Mouse (Mus musculus) lung, embryonic 15.5 days (tissue): ENCODE results near the gene Ahdc1. TPM values are rescaled to one million over a fixed set of nuclear protein-coding genes. Genes with fewer than 3 reads are reported as not detected.

Experiments used
- ATAC-seq: fragments of 200-750 bp; cut with Nextera tagmentation; 2 replicates; pipeline ENCODE4 v1.8.0; 2017; ENCODE audit warnings: moderate number of reproducible peaks, borderline replicate concordance; ENCODE audit not compliant: low FRiP score, low TSS enrichment; ENCODE audit errors: extremely low read depth
- H3K27ac ChIP-seq: fragments of 300-500 bp; sonication (generic); 2 replicates; pipeline ENCODE4 v1.5.1; 2015; ENCODE audit warnings: moderate library complexity, mild to moderate bottlenecking, inconsistent platforms
- H3K27me3 ChIP-seq: fragments of 300-500 bp; sonication (generic); 2 replicates; pipeline ENCODE4 v1.6.1; 2015; ENCODE audit warnings: inconsistent platforms
- H3K36me3 ChIP-seq: fragments of 300-500 bp; sonication (generic); 2 replicates; pipeline ENCODE4 v1.6.1; 2015; ENCODE audit warnings: inconsistent platforms
- H3K4me1 ChIP-seq: fragments of 300-500 bp; sonication (generic); 2 replicates; pipeline ENCODE4 v1.6.1; 2015; ENCODE audit warnings: inconsistent platforms
- H3K4me2 ChIP-seq: fragments of 300-500 bp; sonication (generic); 2 replicates; pipeline ENCODE4 v1.6.1; 2015; ENCODE audit warnings: inconsistent platforms, mild to moderate bottlenecking, moderate library complexity
- H3K4me3 ChIP-seq: fragments of 300-500 bp; sonication (generic); 2 replicates; pipeline ENCODE4 v1.5.1; 2015; ENCODE audit warnings: mild to moderate bottlenecking, inconsistent platforms
- H3K9ac ChIP-seq: fragments of 300-500 bp; sonication (generic); 2 replicates; pipeline ENCODE4 v1.6.1; 2015; ENCODE audit warnings: inconsistent platforms
- H3K9me3 ChIP-seq: fragments of 300-500 bp; sonication (generic); 2 replicates; pipeline ENCODE4 v1.6.1; 2016; ENCODE audit warnings: inconsistent platforms
- WGBS: fragments of 180-500 bp; shearing (Covaris S2); methylation state at CpG from one replicate; pipeline ENCODE4 v1.1.7; 2015; 5-methylcytosine and 5-hydroxymethylcytosine counted together
- polyA plus RNA-seq: library from polyadenylated mRNA; unstranded; fragments of >200 nt; fragmentation: Nextera tagmentation; extraction: Ambion mirVana; gene quantifications from 2 replicates; pipeline ENCODE4 v1.2.1, GENCODE M21; 2015

The Ahdc1 gene
- polyA plus RNA-seq, 1 experiment from 2014 or later: 10.5 TPM

DNA sequence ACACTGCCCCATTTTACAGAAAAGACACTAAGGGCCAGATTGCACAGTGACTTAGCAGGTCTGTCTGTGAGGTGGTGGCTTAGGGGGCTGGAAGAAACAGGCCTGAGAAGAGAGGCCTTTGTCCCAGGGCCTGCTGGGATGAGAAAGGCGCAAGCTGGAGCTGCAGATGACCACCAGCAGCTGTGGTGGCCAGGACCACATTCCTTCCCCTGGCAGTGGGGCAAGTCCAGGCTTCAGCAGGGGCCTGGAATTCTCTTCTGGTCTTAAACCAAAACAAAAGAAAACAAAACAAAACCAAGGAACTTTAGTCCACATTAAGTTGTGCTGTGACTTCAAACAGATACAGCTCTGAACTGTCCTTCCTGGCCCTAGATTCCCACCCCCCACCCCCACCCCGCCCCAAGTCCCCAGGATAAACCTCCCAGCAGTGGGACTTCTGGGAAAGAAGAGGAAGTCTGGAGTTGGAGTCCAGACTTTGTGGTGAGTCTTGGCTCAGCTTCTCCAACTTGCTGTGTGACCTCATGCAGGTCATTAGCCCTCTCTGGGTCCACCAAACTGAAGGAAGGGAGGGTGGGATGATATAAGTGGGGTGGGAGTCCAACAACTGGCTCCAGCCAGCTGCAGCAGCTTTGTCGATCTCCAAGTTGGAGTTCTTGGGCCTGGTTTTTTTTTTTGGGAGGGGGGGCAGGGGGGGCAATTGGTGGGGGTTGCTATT, 105.9 kb downstream of the Ahdc1 start:
- Histone ChIP-seq H3K4me2 (peak overlapping the region; percentile 49), H3K9ac (no peak overlapping the region), H3K36me3 (no peaks in the 10 kb centered on the region), H3K9me3 (no peaks in the 10 kb centered on the region), H3K27me3 (no peaks in the 10 kb centered on the region), H3K4me1 (peaks cover 46% of the 10 kb centered on the region), H3K4me3 (no peak overlapping the region), H3K27ac (peak overlapping the region; percentile 99)
- WGBS: 40% methylated on average over 3 of the region's 3 CpGs
- ATAC-seq: peak; percentile 28; the same call in 1 of the 2 replicates

DNA sequence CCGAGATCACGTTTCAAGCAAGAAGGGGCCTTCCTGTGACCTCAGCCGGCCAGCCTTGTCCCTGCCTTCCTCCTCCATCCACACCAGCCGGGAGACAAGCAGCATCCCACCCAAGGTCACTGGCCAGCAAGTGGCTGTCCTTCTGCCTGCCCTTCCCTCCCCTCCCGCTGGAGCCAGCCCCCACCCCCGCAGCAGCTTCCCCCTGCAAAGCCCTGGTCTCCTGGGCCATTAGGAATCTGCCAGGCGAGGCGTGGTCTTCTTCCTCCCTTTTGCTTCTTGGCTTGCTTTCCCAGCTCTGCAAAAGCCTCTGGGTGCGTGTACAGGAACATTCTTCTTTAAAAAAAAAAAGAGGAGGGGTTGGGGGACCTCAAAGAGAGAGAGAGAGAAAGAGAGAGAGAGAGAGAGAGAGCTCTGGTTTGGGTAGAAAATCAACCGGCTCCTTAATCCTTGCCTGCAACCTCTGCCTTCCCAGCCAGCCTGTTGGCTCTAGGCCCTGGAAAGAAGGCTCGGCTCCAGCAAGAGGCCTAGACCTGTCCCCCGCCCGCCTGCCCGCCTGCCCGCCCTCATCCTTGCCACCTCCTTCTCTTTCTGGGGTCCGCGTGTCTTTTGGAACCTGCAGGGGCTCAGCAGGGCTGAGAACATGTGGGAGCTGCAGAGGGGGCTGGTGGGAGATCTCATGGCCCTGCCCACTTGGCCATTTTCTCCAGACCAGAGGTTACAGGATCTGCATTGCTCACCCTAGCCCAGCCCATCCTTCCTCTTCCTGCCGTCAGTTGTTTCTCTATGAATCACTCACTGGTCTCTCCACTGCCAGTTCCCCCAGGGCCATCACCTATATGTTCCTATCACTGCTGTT, 106.7 kb downstream of the Ahdc1 start:
- Histone ChIP-seq H3K36me3 (no peaks in the 10 kb centered on the region), H3K4me2 (peak overlapping the region; percentile 49), H3K4me1 (peaks cover 47% of the 10 kb centered on the region), H3K27me3 (no peaks in the 10 kb centered on the region), H3K9me3 (no peaks in the 10 kb centered on the region), H3K9ac (peak overlapping the region; percentile 19), H3K4me3 (peak overlapping the region; percentile 16), H3K27ac (peak overlapping the region; percentile 99)
- ATAC-seq: peak; percentile 77
- 11% methylated on average over 18 of the region's 18 CpGs for WGBS

DNA sequence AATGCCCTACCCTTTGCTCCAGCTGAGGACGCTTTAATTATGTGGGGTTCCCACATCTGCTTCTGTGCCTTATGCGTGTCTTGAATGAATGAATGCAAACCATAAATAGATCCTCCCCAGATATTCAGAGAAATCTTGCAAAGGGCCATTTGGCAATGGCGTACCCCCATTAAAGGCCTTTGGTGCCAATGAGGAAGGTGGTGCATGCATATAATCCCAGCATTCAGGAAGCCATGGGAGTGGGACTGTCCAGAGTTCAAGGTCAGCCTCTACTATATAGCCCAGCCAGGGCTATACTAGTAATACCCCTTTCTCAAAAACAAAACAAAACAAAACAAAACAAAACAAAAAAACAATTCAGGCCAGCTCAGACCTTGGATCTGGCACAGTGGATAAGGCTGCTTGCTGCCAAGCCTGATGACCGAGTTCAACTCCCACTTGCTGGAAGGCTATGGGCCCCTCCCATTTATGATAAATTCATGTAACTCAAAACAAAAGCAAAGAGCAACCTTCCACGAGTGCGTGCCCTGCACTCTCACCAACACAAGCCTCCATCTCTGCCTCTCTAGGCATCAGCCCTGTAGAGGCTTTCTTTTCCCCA, 107.8 kb downstream of the Ahdc1 start:
- Histone ChIP-seq H3K9me3 (no peaks in the 10 kb centered on the region), H3K4me3 (no peak overlapping the region), H3K27ac (peak overlapping the region; percentile 99), H3K9ac (no peak overlapping the region), H3K4me1 (peaks cover 47% of the 10 kb centered on the region), H3K36me3 (no peaks in the 10 kb centered on the region), H3K4me2 (no peak overlapping the region), H3K27me3 (no peaks in the 10 kb centered on the region)
- ATAC-seq: no peak
- 72% methylated on average over 6 of the region's 6 CpGs for WGBS

DNA sequence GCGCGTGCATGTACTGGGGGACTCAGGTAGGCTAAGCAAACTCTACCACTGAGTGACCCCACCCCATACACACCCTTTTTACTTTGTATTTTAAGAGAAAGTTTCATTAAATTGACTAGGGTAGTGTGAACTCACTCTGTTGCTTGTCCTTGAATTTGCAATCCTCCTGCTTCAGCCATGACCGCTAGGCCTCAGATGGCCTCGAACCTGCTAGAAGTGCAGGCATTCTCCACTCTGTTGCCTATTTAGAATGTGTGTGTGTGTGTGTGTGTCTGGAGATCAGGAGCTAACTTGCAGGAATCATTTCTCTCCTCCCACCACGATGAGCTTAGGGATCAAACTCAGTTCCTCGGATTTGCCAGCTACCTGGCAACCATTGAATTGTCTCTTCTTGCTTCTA, 108.5 kb downstream of the Ahdc1 start:
- H3K36me3 ChIP-seq: no peaks in the 10 kb centered on the region
- H3K27me3 ChIP-seq: no peaks in the 10 kb centered on the region
- 0 out of 2 replicates have a peak overlapping the region, but pooled peaks have one; percentile 99 for H3K27ac ChIP-seq
- no peak overlapping the region for H3K4me3 ChIP-seq
- WGBS: 86% methylated on average over 6 of the region's 6 CpGs
- H3K9me3 ChIP-seq: no peaks in the 10 kb centered on the region
- no peak overlapping the region for H3K4me2 ChIP-seq
- H3K4me1 ChIP-seq: peaks cover 47% of the 10 kb centered on the region
- H3K9ac ChIP-seq: no peak overlapping the region
- no peak for ATAC-seq

DNA sequence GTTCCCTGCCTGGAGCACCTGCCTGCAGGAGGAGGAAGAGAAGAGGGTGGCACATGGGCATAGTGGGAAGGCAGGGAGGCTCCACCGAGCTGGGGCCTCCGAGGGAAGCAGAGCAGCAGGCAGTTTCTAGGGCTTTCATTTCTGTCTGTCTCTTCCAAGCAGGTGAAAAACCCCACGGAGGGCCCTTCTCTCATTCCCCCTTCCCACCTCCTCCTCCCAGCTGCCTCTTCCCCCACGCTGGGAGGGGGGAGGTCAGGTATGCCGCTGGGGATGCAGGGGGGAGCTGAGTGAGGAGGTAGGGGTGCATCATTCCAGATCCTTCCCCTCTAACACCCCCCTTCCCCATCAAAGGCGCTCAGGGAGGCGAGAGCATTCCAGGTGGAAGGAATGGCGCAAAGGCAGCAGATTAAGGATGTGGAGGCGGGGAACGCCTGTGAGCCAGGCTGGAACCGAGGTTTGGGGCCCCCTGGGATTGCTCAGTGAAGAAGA, 109.8 kb downstream of the Ahdc1 start:
- no peaks in the 10 kb centered on the region for H3K36me3 ChIP-seq
- peaks cover 47% of the 10 kb centered on the region for H3K4me1 ChIP-seq
- H3K27me3 ChIP-seq: no peaks in the 10 kb centered on the region
- peak overlapping the region; percentile 31; the same call in 1 of the 2 replicates for H3K27ac ChIP-seq
- H3K9ac ChIP-seq: no peak overlapping the region
- no peak for ATAC-seq
- no peak overlapping the region for H3K4me2 ChIP-seq
- H3K9me3 ChIP-seq: no peaks in the 10 kb centered on the region
- 10% methylated on average over 11 of the region's 11 CpGs for WGBS
- no peak overlapping the region for H3K4me3 ChIP-seq

DNA sequence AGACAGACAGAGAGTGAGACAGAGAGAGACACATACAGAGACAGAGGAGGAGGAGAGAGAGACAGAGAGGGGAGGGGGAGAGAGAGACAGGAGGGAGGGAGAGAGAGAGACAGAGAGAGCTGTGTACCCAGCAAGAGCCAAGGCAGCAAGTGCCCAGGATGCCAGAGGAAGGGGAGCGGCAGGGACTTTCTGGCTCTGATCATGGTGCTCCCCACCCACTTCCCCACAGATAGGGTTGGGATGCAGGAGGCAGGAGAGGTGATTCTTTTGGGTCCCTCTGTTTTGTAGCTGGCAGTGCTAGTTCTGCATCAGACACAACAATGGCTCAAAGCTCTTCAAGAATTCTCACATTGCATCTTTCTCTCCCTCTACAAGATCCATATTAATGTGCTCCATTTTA, 110.4 kb downstream of the Ahdc1 start:
- WGBS: 73% methylated on average over 1 of the region's 1 CpGs
- Histone ChIP-seq H3K27me3 (no peaks in the 10 kb centered on the region), H3K9me3 (no peaks in the 10 kb centered on the region), H3K9ac (no peak overlapping the region), H3K27ac (no peak overlapping the region), H3K4me3 (no peak overlapping the region), H3K4me1 (peaks cover 47% of the 10 kb centered on the region), H3K36me3 (no peaks in the 10 kb centered on the region), H3K4me2 (no peak overlapping the region)
- ATAC-seq: no peak

DNA sequence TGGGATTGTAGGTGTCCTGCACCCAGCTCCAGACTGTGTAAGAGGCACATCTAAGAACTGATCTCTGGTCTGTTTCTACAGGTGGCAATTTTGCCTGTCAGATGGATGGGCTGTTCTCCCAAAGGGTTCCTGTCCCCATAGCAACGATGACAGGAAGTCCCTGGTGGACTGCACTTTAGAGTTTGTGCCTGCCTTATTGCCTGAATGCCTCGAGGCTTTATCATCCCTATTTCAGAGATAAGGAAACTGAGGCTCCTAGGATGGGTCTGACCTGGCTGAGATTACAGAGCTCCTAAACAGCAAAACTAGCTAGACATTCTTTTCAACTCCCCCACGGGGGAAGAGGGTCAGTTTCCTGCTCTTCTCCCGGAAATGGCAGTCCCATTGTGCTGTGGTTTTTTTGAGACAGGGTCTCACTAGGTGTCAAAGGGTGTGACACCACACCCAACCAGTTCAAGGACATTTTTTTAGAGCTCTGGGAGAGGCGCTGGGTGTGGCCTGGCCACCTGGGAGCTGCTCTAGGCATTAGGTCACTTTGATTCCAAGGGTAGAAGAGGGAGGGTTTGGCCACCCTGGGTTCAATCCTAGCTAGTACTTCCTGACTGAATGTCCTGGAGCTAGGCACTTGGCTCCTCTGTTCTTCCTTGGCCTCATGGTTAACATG, 111.0 kb downstream of the Ahdc1 start:
- peak overlapping the region; percentile 42 for H3K27ac ChIP-seq
- ATAC-seq: no peak
- WGBS: 21% methylated on average over 5 of the region's 5 CpGs

DNA sequence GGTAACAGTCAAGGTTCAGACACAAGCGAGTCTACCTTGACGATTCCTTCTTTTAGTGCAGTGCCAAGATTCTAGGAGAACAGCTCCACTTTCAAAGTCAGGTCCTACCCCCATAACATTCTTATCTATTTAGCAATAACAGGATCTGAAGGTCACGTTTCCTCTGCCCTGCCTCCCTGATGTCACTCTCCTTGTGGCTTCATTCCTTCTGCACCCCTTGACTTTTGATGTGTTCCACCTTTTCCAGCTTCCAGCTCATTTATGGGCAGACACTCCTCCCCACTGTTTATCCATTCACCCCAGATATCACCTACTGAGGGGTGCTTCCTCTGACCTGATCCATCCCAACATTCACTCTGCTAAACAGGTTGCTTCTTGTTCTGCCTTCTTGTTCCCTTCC, 116.0 kb downstream of the Ahdc1 start:
- Histone ChIP-seq H3K9ac (no peak overlapping the region), H3K9me3 (no peaks in the 10 kb centered on the region), H3K4me1 (peaks cover 11% of the 10 kb centered on the region), H3K4me3 (no peak overlapping the region), H3K27ac (no peak overlapping the region), H3K27me3 (no peaks in the 10 kb centered on the region), H3K4me2 (no peak overlapping the region), H3K36me3 (no peaks in the 10 kb centered on the region)
- WGBS: 49% methylated on average over 3 of the region's 3 CpGs
- no peak for ATAC-seq

More for the DNA sequence above, 111.0 kb downstream of the Ahdc1 start:
- Histone ChIP-seq H3K9ac (no peak overlapping the region), H3K4me2 (no peak overlapping the region), H3K4me1 (peaks cover 41% of the 10 kb centered on the region), H3K4me3 (no peak overlapping the region), H3K27me3 (no peaks in the 10 kb centered on the region), H3K36me3 (no peaks in the 10 kb centered on the region), H3K9me3 (no peaks in the 10 kb centered on the region)

Other genes starting within 250 kb of the Ahdc1 start
- 111 TPM in 2 replicates for gene Rpa2, start 242.9 kb upstream of the Ahdc1 start, polyA plus RNA-seq
- gene Themis2, start 214.9 kb upstream of the Ahdc1 start, polyA plus RNA-seq: 0.89 and 0.96 TPM in 2 replicates
- gene Ppp1r8, start 168.1 kb upstream of the Ahdc1 start, polyA plus RNA-seq: 52.9 and 54.5 TPM in 2 replicates
- 62.2 and 64.0 TPM in 2 replicates for gene Stx12, start 126.8 kb upstream of the Ahdc1 start, polyA plus RNA-seq
- 43.0 and 45.8 TPM in 2 replicates for gene Fam76a, start 88.7 kb upstream of the Ahdc1 start, polyA plus RNA-seq
- gene Fgr, start 37.2 kb upstream of the Ahdc1 start, polyA plus RNA-seq: 0.69 and 0.74 TPM in 2 replicates
- 120 and 136 TPM in 2 replicates for gene Wasf2, start 119.2 kb downstream of the Ahdc1 start, polyA plus RNA-seq
- 8.2 and 8.5 TPM in 2 replicates for gene Cd164l2, start 200.9 kb downstream of the Ahdc1 start, polyA plus RNA-seq
- gene Gpr3, start 201.3 kb downstream of the Ahdc1 start, polyA plus RNA-seq: 0.10 TPM in 1 of 2 replicates, not detected in the other
- gene Map3k6, start 229.6 kb downstream of the Ahdc1 start, polyA plus RNA-seq: 3.0 and 3.1 TPM in 2 replicates